10 mouse cellular contexts compared by ENCODE assay signal in the genomic region with DNA sequence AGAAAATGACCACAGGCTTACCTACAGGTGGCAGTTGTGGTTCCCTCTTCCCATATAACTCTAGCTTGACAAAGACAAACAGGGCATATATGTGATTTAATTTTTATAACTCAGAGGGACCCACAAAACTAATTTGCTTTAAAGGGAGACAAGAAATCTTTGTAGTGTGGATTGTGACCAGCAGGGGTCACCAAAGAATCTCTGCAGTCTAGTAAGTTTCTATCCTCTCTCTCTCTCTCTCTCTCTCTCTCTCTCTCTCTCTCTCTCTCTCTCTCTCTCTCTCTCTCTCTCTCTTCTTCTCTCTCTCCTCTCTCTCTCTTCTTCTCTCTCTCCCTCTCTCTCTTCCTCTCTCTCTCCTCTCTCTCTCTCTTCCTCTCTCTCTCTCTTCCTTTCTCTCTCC. TPM values are rescaled to one million over a fixed set of nuclear protein-coding genes. Genes with fewer than 3 reads are reported as not detected.
DNase-seq lines count a peak whose midpoint lies in the region; ATAC-seq and TF ChIP-seq lines count a peak whose summit lies in the region.
"Had no signal": no experiment of that assay in that cellular context is flagged by ENCODE, and none has a peak within 500 bp of the region (broad histone marks: within the 10 kb centered on the region; RNA-seq: fewer than 3 reads in every experiment).

No protein-coding gene starts in this region.

- H3K9me3 ChIP-seq in liver, embryonic 12.5 days (replicated peaks): no peaks in the 10 kb centered on the region
- H3K9me3 ChIP-seq in neural tube, embryonic 15.5 days (replicated peaks): no peaks in the 10 kb centered on the region

- H3K4me2 ChIP-seq in liver, embryonic 12.5 days: no peak overlapping the region
- H3K4me2 ChIP-seq in neural tube, embryonic 15.5 days: no peak overlapping the region

- H3K9ac ChIP-seq in liver, embryonic 12.5 days: no peak overlapping the region
- no peak overlapping the region for H3K9ac ChIP-seq in neural tube, embryonic 15.5 days (replicated peaks)

- no peak for TF ChIP-seq POLR2A in brain, embryonic 14.5 days (IDR thresholded peaks at IDR 0.05; ENCODE audit: borderline replicate concordance, extremely low read depth, insufficient read depth, insufficient read length, poor library complexity, severe bottlenecking)

- no peaks in the 10 kb centered on the region for H3K36me3 ChIP-seq in liver, embryonic 12.5 days
- no peaks in the 10 kb centered on the region for H3K36me3 ChIP-seq in neural tube, embryonic 15.5 days

- no peaks in the 10 kb centered on the region for H3K27me3 ChIP-seq in liver, embryonic 12.5 days (replicated peaks)
- no peaks in the 10 kb centered on the region for H3K27me3 ChIP-seq in neural tube, embryonic 15.5 days (replicated peaks)

- TF ChIP-seq CTCF in brain, embryonic 14.5 days (IDR thresholded peaks at IDR 0.05; ENCODE audit: borderline replicate concordance, extremely low read depth, insufficient read depth, insufficient read length): no peak

- H3K27ac ChIP-seq in liver, embryonic 12.5 days: no peak overlapping the region
- no peak overlapping the region for H3K27ac ChIP-seq in neural tube, embryonic 15.5 days (replicated peaks)

- no peak overlapping the region for H3K4me3 ChIP-seq in liver, embryonic 12.5 days
- no peak overlapping the region for H3K4me3 ChIP-seq in neural tube, embryonic 15.5 days (replicated peaks)

- H3K4me1 ChIP-seq in liver, embryonic 12.5 days: no peaks in the 10 kb centered on the region
- H3K4me1 ChIP-seq in neural tube, embryonic 15.5 days: no peaks in the 10 kb centered on the region

- no peak for ATAC-seq in liver, embryonic 12.5 days
- ATAC-seq in neutrophil, adult 5-6 weeks (ENCODE audit: extremely low read depth, insufficient number of reproducible peaks, low FRiP score, poor library complexity, severe bottlenecking): 0 out of 2 replicates have a peak, but pooled peaks have one; percentile 30
- ATAC-seq in neural tube, embryonic 15.5 days (ENCODE audit: low FRiP score): no peak

- DNase-seq in cerebellum, postnatal 10 days: peak; percentile 46 to 52
- DNase-seq in cerebellum, adult 9-11 months: no peak
- DNase-seq in liver: peak; percentile 10
- peak; percentile 68 for DNase-seq in brain, embryonic 14.5 days (ENCODE audit: low read depth)
- peak; percentile 25 to 78 for DNase-seq in kidney, postnatal 36 days

RNA-seq across cellular contexts. Expression of a gene that starts 53.5 kb away (rescaled TPM):
- polyA plus RNA-seq in liver, embryonic 12.5 days (2016; fragmentation: Nextera tagmentation; extraction: Ambion mirVana): not detected in 2 replicates
- not detected in 2 replicates for polyA plus RNA-seq in brain, embryonic 14.5 days (2012; rRNA removed)
- not detected in 2 replicates for total RNA-seq in neutrophil, adult 5-6 weeks (2017)
- not detected in 2 replicates for polyA plus RNA-seq in neural tube, embryonic 15.5 days (2015; fragmentation: Nextera tagmentation; extraction: Ambion mirVana)
- total RNA-seq: gastrocnemius, postnatal 4 days had no signal
- polyA plus RNA-seq: lung, embryonic 16.5 days had no signal
